Mouse (Mus musculus): Measurements from ENCODE around the gene Abcf2.

The Abcf2 gene

DNA sequence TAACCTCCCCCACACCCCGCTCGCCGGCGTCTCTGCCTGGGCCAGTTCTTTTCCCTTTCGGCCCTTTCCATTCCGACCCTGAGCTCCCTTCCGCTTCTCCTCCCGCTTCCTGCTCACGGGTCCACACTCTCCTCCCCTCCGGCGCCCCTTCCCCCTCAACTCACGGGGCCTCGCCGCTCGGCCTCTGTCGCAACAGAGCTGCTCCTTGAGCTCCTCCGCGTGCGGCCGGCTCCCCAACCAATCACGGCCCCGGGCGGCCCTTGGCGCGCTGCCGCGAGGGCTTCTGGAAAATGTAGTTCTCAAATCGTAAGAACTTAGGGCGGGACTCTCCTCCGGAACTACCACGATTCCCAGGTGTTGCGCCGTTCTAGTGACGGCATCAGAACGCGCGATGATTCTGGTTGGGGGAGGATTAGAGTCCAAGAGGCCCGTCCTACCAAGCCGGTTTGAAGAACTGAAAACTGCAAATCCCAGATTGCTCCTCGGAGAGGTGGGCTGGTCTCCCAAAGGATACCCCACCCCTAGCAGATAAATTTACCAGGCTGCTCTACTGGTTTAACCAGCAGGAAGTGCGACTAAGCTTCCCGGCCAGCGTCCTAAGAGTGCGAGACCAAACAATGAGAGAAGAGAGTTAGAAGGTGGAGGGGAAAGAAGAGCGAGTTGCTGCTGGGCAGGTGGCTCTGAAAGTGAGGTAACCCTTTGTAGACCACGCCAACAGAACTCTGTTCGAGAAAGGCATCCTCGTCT lies at the start of gene Abcf2:
Gene Abcf2 (minus strand): TSS at position 285 of the 747 bp plus-strand sequence.
- peak; percentile 98 to 99 for DNase-seq

DNA sequence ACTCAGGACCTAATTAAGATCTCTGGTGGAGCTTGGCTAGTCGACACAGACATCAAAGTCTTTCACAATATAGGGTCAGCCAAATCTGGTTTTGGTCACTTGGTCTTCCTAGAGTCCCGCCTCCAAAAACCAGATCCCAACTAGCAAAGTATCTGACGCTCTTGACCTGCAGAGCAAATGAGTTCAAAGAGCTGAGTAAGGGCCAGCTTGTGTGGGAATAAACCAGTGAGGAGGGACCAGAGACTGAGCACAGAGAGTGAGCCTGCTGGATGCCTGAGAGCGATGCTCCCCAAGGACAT lies 47.5 kb upstream of the Abcf2 start:
- no peak for DNase-seq

DNA sequence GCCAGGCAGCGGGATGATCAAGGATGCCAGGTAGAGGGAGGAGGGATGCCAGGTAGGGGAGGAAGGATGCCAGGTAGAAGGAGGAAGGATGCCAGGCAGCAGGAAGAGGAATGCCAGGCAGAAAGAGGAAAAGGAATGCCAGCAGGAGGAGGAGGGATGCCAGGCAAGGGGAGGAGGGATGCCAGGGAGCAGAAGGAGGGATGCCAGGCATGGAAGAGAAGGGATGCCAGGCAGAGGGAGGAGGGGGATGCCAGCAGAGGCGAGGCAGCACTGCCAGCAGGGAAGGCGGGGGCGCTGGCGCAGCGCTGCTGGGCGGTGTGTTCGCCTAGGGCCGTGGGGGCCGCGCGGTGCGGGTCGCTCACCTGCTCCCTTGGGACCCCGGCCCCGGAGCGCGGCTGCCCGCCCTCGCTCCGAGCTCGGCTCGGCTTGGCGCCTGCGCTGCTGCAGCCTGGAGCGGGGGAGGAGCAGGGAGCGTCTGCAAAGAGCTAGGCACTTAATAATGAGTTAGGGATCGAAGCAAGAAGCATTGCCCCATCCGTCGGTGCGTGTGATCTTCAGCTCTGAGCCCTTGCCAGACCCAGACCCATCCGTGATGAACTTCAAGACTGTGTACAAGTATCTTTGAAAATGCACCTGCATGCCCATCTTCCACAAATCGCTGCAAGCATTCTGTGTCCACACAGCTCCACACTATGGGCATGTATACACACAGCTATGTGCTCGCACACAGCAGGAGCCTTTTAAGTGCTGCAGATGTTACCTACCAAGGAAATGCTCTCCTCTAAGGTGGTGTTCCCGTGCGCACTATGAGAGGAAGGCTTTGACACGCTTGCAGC lies 46.9 kb upstream of the Abcf2 start, which contains the start of gene Smarcd3:
Gene Smarcd3 (minus strand): TSS at position 426 of the 836 bp plus-strand sequence.
- no peak for DNase-seq

DNA sequence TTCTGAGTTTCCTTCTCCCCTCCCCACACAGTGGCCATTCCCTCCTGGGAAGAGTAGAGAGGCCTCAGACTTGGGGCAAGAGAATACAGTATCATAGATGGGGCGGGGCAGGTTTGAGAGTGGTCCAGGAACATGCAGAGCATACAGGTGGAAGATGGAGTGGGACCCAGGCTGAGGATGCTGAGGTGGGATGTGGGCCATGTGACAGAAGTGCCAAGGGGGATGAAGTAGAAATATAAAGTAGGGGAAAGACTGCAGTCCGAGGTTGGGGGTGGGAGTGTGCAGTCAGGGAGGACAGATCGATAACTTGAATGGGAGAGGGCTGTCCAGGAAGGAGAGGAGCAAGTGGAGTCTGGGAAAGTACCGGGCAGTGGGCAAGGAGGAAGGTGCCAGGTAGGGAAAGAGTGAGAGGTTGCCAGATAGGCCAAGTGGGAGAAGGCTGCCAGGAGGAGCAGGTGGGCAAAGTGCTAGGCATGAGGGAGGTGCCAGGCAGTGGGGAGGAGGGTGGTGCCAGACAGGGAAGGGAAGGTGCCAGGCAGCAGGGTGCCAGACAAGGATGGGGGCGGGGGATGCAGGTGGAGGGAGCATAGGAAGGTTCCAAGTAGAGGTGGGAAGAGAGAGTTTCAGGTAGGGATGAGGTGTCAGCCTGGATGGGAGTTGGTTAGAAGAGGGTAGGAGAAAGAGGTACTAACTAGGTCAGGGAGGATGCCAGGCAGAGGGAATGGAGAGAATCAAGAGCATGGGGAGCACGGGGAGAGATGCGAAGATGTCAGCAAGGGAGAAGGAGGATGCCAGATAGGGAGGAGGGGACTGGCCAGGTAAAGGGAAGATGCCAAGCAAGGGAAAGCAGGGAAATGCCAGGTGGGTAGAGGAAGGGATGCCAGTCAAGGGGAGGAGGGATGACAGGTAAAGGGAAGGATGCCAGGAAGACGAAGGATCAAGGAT lies 46.0 kb upstream of the Abcf2 start:
- DNase-seq: no peak

DNA sequence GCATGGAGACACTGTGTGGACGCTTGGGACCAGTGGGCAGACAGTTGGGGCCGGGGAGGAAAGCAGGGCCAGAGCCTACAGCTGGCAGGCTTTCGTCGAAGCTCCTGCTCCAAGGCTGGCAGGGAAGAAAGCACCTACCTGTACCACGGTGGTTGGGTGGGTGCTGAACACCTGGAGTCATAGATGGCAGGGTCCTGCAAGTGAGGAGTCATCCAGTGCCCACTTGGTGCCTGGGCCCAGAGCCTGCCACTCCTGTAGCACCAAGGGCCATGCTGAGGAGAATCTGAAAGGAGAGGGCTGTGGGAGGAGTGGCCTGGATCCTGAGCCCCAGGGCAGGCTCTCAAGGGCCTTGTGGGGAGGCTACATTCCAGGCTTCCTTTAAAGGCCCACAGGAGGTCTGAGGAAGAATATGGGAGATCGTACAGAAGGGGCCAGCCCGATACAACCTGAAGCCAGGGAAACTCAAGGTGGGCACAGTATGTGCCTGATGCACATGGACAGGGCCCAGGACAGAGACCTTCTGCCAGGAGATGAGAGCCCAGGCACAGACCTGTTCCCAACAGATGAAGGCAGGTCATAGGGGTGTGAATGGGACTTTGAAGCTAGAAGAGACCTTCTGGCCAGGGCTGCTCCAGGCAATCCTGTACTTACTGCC lies 45.2 kb upstream of the Abcf2 start:
- no peak for DNase-seq

DNA sequence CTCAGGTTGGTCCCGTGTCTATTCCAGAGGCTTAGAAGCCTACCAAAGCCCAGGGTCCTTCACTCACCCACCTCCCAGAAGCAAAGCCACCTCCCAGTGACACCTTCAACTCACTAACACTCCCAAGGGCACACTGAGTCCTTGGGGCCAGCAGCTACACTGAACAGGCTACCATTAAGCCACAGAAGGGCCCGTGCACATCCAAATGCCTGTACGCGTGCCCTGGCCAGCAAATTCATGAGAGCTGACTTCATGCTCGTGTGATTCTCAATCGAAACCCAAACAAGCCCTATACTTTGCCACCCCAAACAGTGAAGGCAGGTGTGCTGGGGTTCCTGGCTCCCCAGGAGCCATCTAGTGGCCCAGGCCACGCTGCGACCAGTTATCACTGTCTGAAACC lies 43.4 kb upstream of the Abcf2 start:
- no peak for DNase-seq

DNA sequence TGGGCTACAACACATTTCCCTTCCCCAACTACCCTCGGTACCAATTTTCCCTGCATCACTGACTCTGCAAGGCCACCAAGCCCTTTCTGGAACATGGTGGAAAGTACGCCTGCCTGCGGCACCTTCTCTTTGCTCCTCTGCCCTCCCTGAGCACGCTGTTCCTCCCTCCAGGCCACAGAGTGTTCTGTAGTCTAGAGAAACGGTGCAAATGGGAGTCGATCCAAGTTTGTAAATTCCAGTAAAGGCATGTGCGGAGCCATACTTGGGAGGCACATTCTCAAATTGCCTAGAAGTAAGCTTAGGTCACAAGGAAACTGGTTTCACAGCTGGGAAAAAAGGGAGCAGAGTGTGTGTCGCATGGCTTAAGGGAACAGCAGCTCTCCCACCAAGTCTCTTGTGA lies 42.8 kb upstream of the Abcf2 start:
- DNase-seq: no peak

DNA sequence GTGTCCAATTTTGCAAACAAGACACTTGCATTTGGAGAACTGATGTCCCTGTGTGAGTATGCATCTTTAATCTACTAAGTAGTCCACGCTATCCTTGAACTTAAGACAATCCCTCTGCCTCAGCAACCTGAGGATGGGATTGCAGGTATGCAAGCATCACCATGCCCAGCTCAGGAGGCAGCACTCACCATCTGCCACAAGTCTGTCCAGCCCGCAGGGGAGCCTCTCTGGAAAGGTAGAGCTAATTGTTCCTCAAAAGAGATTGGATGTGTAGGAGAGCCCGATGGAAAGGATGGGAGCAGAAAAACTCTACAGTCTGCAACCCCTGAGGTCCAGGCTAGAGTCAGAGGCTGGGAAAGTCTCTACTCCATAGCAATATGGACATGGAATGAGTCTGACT lies 41.7 kb upstream of the Abcf2 start:
- no peak for DNase-seq

DNA sequence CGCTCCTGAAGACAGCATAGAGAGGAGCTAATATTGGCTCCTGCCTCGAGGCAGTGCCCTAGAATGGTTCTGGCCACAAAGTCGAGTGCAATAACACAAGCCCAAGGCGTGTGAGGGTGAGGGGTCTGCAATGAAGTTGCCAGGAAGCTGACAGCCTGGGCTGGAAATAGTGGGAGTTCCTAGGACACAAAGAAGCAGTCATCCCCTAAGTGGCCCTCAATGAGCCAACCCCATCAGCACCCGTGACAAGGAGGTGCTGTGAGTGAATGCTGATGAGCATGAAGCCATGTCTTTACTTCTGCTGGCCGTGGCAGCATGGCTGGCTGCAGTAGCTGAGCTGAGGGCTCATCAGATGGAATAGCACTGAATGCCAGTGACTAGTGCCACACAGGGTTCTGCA lies 37.8 kb upstream of the Abcf2 start:
- DNase-seq: no peak

DNA sequence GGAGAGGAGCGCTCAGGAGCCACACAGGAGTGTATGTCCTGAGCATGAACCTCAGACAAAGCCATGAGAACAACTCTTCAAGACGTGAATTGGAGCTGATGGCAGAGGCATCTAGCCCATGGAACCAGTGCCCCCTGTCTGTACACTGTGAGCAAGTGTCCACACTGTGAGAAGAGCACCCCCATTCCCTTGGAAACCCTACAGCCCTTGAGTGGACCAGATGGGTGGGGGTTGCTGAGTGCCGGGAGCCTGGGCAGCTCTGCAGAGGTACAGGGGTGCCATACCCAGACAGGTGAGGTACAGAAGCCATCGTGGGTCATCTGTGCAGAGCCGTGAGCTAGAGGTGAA lies 35.0 kb upstream of the Abcf2 start:
- no peak for DNase-seq

DNA sequence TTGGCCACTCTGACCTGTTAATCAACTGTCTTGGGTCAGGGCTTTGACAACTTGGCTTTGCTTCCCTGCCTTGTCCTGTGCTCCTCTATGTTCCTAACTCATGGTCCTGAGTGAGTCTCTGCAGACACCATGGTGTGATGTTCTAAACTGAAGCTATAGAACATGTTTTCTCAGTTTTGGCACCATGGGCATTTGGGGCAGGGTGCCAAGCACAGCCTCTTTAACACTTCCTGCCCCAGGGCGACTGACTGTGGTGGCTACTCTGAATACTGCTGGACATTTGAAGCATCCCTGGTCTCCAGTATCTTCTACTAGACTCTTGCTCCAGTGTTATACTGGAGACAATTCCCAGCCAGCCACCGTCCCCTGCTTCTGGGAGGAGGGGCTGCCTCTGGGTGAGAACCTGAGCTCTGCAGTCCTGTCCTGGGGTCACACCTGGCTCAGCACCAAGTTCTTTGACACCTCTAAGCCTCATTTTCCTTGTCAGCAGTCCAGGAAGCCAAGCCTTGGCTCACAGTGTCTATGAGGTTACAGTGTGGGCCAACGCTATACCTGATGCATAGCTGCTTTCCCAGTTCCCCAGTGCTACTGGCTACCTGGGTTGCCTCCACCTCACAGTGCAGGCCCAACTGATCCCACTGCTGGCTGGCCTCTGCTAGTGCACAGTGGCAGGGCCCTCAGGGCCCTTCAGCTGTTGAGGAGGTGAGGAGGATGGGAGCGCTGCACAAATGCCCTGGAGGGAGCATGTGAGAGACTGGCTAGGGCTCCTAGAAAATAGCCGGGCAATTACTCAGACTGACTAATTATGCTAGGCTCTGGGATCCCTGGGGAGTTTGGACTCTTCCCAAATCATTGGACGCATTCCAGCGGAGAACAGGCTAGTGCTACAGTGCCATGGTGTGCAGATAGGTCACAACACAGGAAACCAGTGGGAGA lies 34.4 kb upstream of the Abcf2 start:
- no peak for DNase-seq

DNA sequence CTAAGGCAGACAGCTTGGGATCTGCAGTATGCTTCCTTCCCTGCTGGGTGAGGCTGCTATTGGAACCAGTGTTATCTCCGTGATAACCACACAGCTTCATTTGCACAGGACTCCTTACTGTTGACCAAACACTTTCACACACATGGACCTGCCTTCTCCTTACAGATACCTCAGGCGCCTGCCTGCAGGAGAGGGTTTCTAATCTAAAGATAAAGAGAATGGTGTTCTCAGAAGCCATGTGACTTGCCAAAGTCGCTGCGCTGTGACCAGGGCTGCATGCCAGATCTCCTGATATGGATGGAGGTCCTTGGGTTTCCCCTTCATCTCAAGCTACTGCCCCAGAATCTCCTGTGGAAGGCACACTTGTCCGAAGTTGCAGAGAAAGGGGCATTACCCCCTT lies 32.1 kb upstream of the Abcf2 start:
- no peak for DNase-seq

DNA sequence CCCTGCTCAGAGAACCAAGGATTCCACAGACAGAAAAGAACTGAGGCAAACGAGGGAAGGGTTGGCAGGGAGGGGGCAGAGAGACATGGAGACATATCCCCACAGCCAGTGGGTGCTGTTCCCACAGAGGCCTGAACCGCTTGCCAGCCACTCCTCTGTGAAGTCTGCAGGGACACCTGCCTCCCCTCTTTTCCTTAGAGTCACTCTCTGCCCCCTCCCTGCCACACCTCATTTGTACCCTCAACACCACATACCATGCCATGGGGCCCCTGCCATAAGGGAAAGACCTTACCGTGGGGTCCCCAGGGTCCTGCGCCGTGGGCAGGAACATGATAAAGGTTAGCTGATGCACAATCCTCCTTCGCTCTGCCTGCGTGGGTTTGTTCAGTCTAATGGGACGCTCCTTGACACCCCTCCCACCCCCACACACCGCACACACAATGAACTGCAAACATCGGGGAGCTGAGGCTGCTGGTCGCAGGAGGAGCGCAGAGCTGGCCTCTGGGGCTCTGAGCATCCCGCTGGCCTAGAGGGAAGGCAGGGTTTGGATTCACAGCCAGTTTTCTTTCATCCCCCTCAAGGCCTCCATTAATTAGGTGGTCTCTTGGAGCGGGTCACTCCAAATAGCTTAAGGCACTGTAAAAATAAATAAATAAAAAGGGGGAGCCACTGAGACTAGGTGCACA lies 28.9 kb upstream of the Abcf2 start:
- DNase-seq: no peak

DNA sequence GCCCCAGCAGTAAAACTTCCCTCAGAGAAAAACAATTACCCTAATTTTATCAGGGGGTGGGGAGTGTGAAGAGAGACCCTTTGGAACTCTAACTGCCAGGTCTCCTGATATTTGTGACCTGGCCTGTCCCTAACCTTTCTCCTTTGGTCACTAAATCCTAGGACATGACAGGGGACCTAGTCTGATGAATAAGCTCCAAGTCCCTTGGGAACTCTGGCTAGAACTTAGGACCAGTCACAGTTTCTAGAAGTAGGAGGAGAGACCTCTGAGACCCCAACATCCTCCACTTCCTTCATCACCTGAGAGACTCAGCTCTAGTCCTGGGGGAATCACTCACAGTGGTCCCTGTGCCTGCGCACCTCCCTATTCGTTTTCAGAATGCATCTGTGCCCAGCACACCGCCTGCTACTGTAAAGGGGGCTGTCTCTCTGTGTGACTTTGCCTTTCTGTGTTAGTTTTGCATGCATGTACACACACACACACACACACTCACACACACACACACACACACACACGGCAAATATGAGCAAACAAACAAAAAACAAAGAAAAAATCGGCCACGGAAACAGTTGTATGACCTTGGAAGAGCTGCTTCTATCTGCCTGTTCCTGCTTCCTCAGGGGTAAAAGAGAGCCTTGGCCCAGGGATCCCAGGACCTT lies 28.2 kb upstream of the Abcf2 start:
- DNase-seq: no peak

DNA sequence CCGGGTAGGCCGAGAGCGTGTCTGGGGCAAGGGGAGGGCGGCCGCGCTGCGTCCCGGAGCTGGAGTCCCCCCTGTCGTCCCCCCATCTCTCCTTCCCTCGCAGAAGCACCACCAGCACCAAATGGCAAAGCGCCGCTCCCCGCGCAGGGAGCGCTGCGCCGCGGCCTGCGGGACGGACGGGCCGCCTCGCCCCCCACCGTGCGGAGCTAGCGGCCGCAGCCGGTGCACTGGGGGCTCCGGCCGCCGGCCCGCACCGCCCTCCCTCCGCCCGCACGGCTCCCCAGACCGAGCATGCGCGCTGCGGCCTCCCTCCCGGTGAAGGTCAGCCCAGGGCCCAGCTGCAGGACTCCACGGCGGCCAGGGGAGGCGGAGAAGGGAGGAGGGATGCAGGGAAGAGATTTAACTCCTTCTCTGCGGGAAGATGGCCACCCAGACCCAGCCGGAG lies 27.4 kb upstream of the Abcf2 start:
- no peak for DNase-seq

DNA sequence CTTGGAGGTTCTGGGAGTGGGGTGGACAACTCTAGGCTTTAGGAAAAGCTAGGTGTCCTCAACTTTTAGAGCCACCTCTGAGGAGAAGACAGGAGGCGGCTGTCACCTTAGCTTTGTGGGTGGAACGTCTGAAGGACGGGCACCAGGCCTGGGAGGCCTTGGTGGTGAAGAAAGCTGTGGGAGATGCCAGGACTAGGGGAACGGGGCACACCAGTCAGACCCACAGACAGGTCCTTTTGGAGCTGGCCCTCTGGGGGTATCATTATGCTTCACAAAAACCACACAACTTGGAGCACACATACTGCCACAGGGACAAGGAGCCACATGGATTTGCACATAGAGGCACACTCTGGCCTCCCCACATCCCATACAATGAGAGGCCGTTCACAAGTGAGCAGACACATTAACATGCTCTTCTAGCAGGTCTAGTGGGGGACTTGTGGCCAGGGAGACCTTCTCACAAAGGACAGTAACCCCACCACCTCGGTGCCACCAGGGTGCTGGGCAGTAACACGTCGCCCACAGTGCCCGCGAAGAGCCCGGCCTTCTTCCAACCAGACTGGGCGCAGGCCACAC lies 26.9 kb upstream of the Abcf2 start:
- DNase-seq: no peak

DNA sequence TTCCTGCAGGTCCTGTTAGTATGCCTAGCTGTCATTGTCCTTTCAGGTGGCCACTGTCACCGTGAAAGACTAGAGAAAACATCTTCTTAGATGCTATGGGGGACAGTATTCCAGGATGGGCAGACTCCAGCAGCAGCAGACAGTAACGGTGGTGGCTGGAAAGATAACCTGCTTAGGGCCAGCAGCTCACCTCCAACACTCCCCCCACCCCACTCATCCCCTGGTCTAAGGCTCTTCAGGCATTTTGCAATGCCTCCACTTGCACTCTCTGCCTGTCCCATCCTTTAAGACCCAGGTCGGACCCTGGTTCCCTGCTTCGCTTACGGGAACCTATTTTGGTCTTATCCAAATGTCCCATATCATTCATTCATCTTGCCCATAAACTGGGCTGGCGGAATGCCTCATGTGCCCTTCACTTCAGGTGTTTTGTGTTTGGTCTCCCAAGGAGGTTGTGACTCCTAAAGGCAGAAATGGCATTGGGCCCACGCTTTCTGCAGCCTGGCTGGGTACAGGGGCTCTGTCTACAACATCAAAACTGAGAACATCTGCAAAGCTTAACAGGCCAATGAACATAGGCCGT lies 26.3 kb upstream of the Abcf2 start:
- no peak for DNase-seq

DNA sequence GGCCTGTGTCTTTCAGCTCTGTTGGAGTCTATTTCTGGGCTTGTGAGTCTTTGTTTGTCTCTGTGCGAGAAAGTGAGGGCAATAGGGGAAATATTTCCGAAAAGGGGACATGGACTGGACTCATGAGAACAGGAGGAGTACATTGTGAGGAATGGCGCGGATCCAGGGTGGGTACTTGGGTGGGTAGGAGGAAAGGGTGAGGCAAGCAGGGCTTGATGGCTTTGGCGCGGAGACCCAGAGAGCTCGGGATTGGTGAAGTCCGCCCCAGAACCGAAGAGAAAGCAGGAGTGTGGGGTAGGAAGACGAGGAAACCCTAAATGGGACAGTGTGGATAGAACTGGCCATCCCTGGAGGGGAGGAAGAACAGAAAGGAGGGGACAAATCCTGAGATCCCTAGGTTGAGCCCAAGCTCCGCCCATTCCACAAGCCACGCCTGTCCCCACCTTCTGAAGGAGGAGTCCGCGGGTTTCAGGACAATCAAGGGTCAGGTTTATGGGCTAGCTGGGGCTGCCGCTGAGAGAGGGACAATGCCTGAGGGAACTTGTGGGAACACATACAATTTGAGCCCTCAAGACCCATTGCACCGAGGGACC lies 25.6 kb upstream of the Abcf2 start:
- no peak for DNase-seq

All from thymus, adult 18-20 months (tissue).